ENCODE assay signal across 1 mouse cellular context in genomic region chr8:110845821-110846404, GRCm38 (mm10).
TF ChIP-seq lines count a peak whose summit lies in the region.

No protein-coding gene starts in this region.

TF ChIP-seq in MEL, 35 proteins besides CTCF, POLR2A, EP300 and RAD21 (continued from another document):
- TF ChIP-seq UBTF (IDR thresholded peaks at IDR 0.05; ENCODE audit: borderline replicate concordance, insufficient read depth, low read depth, low read length) (no peak), USF1 (IDR thresholded peaks at IDR 0.05; ENCODE audit: low read depth, low read length) (no peak), SIN3A (IDR thresholded peaks at IDR 0.05; ENCODE audit: low read length) (no peak), GABPA (IDR thresholded peaks at IDR 0.05; ENCODE audit: low read depth, low read length) (no peak), CHD2 (IDR thresholded peaks at IDR 0.05; ENCODE audit: low read length) (no peak), NELFE (IDR thresholded peaks at IDR 0.05; ENCODE audit: low read depth, low read length) (no peak), POLR2AphosphoS5 (IDR thresholded peaks at IDR 0.05; ENCODE audit: borderline replicate concordance, low read depth, low read length) (no peak), TBP (IDR thresholded peaks at IDR 0.05; ENCODE audit: low read depth, low read length) (0 out of 2 replicates have a peak, but pooled peaks have one; percentile 25), NRF1 (IDR thresholded peaks at IDR 0.05; ENCODE audit: insufficient read depth, low read depth, low read length, poor library complexity, severe bottlenecking) (no peak), ZC3H11A (IDR thresholded peaks at IDR 0.05; ENCODE audit: low read depth, low read length) (no peak), GATA1 (IDR thresholded peaks at IDR 0.05; ENCODE audit: low read depth, low read length) (0 out of 2 replicates have a peak, but pooled peaks have one; percentile 3), BHLHE40 (IDR thresholded peaks at IDR 0.05; ENCODE audit: borderline replicate concordance, low read depth, low read length) (no peak), POLR2AphosphoS2 (IDR thresholded peaks at IDR 0.05; ENCODE audit: low read length) (0 out of 2 replicates have a peak, but pooled peaks have one; percentile 0), CHD1 (IDR thresholded peaks at IDR 0.05; ENCODE audit: low read depth, low read length) (peak; percentile 97), ETS1 (IDR thresholded peaks at IDR 0.05; ENCODE audit: low read depth, low read length) (no peak), USF2 (IDR thresholded peaks at IDR 0.05; ENCODE audit: borderline replicate concordance in 1 of 2, insufficient read depth in 1 of 2, low read depth in 1 of 2, low read length in 2 of 2) (no peak), RCOR1 (IDR thresholded peaks at IDR 0.05; ENCODE audit: low read depth, low read length) (no peak), MYC (IDR thresholded peaks at IDR 0.05; ENCODE audit: low read depth, low read length) (no peak), JUND (IDR thresholded peaks at IDR 0.05; ENCODE audit: low read depth, low read length) (no peak)
